ENCODE assay signal across 10 mouse cellular contexts in genomic region chr11:78121176-78121575, GRCm38 (mm10). TPM values are rescaled to one million over a fixed set of nuclear protein-coding genes. Genes with fewer than 3 reads are reported as not detected.
DNase-seq lines count a peak whose midpoint lies in the region; ATAC-seq lines count a peak whose summit lies in the region.
"Had no signal": no experiment of that assay in that cellular context is flagged by ENCODE, and none has a peak within 500 bp of the region (broad histone marks: within the 10 kb centered on the region; RNA-seq: fewer than 3 reads in every experiment).

No protein-coding gene starts in this region.

- H3K27ac ChIP-seq in midbrain, embryonic 14.5 days (replicated peaks; ENCODE audit: low read depth, low read length) = no peak overlapping the region
- no peak overlapping the region for H3K27ac ChIP-seq in midbrain, embryonic 10.5 days (replicated peaks)
- peak overlapping the region; percentile 36 for H3K27ac ChIP-seq in heart, embryonic 13.5 days (replicated peaks)
- H3K27ac ChIP-seq: intestine, embryonic 15.5 days had no signal

- no peak overlapping the region for H3K9ac ChIP-seq in midbrain, embryonic 14.5 days (replicated peaks; ENCODE audit: low read length)
- H3K9ac ChIP-seq in heart, embryonic 13.5 days = no peak overlapping the region
- H3K9ac ChIP-seq: intestine, embryonic 15.5 days had no signal

- no peak overlapping the region for H3K4me2 ChIP-seq in midbrain, embryonic 14.5 days (ENCODE audit: low read length)
- no peak overlapping the region for H3K4me2 ChIP-seq in heart, embryonic 13.5 days
- H3K4me2 ChIP-seq: intestine, embryonic 15.5 days had no signal

- WGBS in midbrain, embryonic 14.5 days = 24% methylated on average over 5 of the region's 5 CpGs
- WGBS in midbrain, embryonic 10.5 days = 87% methylated on average over 5 of the region's 5 CpGs
- WGBS in heart, embryonic 13.5 days = 59% methylated on average over 5 of the region's 5 CpGs

- no peak overlapping the region for H3K4me3 ChIP-seq in midbrain, embryonic 14.5 days (replicated peaks; ENCODE audit: low read depth, low read length)
- no peak overlapping the region for H3K4me3 ChIP-seq in midbrain, embryonic 10.5 days
- H3K4me3 ChIP-seq in heart, embryonic 13.5 days = no peak overlapping the region
- H3K4me3 ChIP-seq: intestine, embryonic 15.5 days had no signal

- peaks cover 28% of the 10 kb centered on the region for H3K4me1 ChIP-seq in midbrain, embryonic 14.5 days (ENCODE audit: control insufficient read depth, insufficient read depth, low read length)
- H3K4me1 ChIP-seq in midbrain, embryonic 10.5 days = peaks cover 19% of the 10 kb centered on the region
- peaks cover 72% of the 10 kb centered on the region for H3K4me1 ChIP-seq in heart, embryonic 13.5 days

- DNase-seq in cerebellum, adult 9-10 months = peak; percentile 57
- no peak for DNase-seq in cerebellum, adult 11 months
- DNase-seq in midbrain, embryonic 14.5 days = peak; percentile 61
- no peak for DNase-seq in midbrain, embryonic 10.5 days (ENCODE audit: low spot score)
- DNase-seq in lung, postnatal 36 days = peak; percentile 81
- DNase-seq in gastrocnemius, postnatal 25 days = no peak
- DNase-seq in left cerebral cortex, adult 8-10 months (ENCODE audit: low spot score in 2 of 2) = no peak
- DNase-seq: embryo, embryonic 11 days had no signal

- no peak for ATAC-seq in midbrain, embryonic 14.5 days (ENCODE audit: low FRiP score, low TSS enrichment)
- ATAC-seq in heart, embryonic 13.5 days (ENCODE audit: extremely low read depth, insufficient number of reproducible peaks, low FRiP score, low TSS enrichment) = no peak
- ATAC-seq: intestine, embryonic 15.5 days had no signal

- H3K27me3 ChIP-seq in midbrain, embryonic 14.5 days (ENCODE audit: control insufficient read depth, insufficient read depth, low read length) = no peaks in the 10 kb centered on the region
- no peaks in the 10 kb centered on the region for H3K27me3 ChIP-seq in midbrain, embryonic 10.5 days (ENCODE audit: low read depth, poor library complexity, severe bottlenecking)
- H3K27me3 ChIP-seq in heart, embryonic 13.5 days (replicated peaks) = no peaks in the 10 kb centered on the region
- H3K27me3 ChIP-seq: intestine, embryonic 15.5 days had no signal

- no peaks in the 10 kb centered on the region for H3K9me3 ChIP-seq in midbrain, embryonic 14.5 days (ENCODE audit: control insufficient read depth, low read length)
- H3K9me3 ChIP-seq in midbrain, embryonic 10.5 days (replicated peaks) = no peaks in the 10 kb centered on the region
- H3K9me3 ChIP-seq in heart, embryonic 13.5 days = no peaks in the 10 kb centered on the region
- H3K9me3 ChIP-seq: intestine, embryonic 15.5 days had no signal

- H3K36me3 ChIP-seq in midbrain, embryonic 14.5 days (ENCODE audit: control insufficient read depth, insufficient read depth, low read length) = no peaks in the 10 kb centered on the region
- H3K36me3 ChIP-seq in midbrain, embryonic 10.5 days = peaks cover 5% of the 10 kb centered on the region; the same call in 1 of the 2 replicates
- H3K36me3 ChIP-seq in heart, embryonic 13.5 days = no peaks in the 10 kb centered on the region
- H3K36me3 ChIP-seq: intestine, embryonic 15.5 days had no signal

RNA-seq across cellular contexts. Expression of gene Fam222b, which starts 26.7 kb away (rescaled TPM):
- polyA plus RNA-seq in midbrain, embryonic 14.5 days (2014; fragmentation: Nextera tagmentation; extraction: Ambion mirVana) = 29.3 and 30.4 TPM in 2 replicates
- 27.6 and 32.8 TPM in 2 replicates for polyA plus RNA-seq in midbrain, embryonic 10.5 days (2016; fragmentation: Nextera tagmentation; extraction: Ambion mirVana)
- polyA plus RNA-seq in heart, embryonic 13.5 days (2015; fragmentation: Nextera tagmentation; extraction: Ambion mirVana) = 16.5 and 17.7 TPM in 2 replicates
- total RNA-seq in gastrocnemius, postnatal 25 days (2021) = 1 to 10 TPM; 5.4 to 5.8 TPM
- 10 to 100 TPM; 24.6 to 27.7 (median 26.9) TPM for total RNA-seq in left cerebral cortex, adult 8-10 months (2022)

RNA-seq across cellular contexts. Expression of gene Eral1, which starts 41.0 kb away (rescaled TPM):
- 33.2 and 35.8 TPM in 2 replicates for polyA plus RNA-seq in midbrain, embryonic 14.5 days (2014; fragmentation: Nextera tagmentation; extraction: Ambion mirVana)
- polyA plus RNA-seq in midbrain, embryonic 10.5 days (2016; fragmentation: Nextera tagmentation; extraction: Ambion mirVana) = 39.3 and 39.7 TPM in 2 replicates
- 23.6 and 24.3 TPM in 2 replicates for polyA plus RNA-seq in heart, embryonic 13.5 days (2015; fragmentation: Nextera tagmentation; extraction: Ambion mirVana)
- total RNA-seq in gastrocnemius, postnatal 25 days (2021) = 10 to 100 TPM; 19.3 to 20.6 TPM
- 10 to 100 TPM; 17.3 to 20.1 (median 17.7) TPM for total RNA-seq in left cerebral cortex, adult 8-10 months (2022)

RNA-seq across cellular contexts. Expression of gene Traf4, which starts 44.2 kb away (rescaled TPM):
- 68.4 and 103 TPM in 2 replicates for polyA plus RNA-seq in midbrain, embryonic 14.5 days (2014; fragmentation: Nextera tagmentation; extraction: Ambion mirVana)
- polyA plus RNA-seq in midbrain, embryonic 10.5 days (2016; fragmentation: Nextera tagmentation; extraction: Ambion mirVana) = 96.3 and 109 TPM in 2 replicates
- 41.2 and 43.0 TPM in 2 replicates for polyA plus RNA-seq in heart, embryonic 13.5 days (2015; fragmentation: Nextera tagmentation; extraction: Ambion mirVana)
- total RNA-seq in gastrocnemius, postnatal 25 days (2021) = 1 to 10 TPM; 2.9 to 4.0 TPM
- total RNA-seq in left cerebral cortex, adult 8-10 months (2022) = 1 to 10 TPM; 5.9 to 9.4 (median 9.0) TPM

RNA-seq across cellular contexts. Expression of gene Nek8, which starts 55.3 kb away (rescaled TPM):
- 3.9 and 4.2 TPM in 2 replicates for polyA plus RNA-seq in midbrain, embryonic 14.5 days (2014; fragmentation: Nextera tagmentation; extraction: Ambion mirVana)
- polyA plus RNA-seq in midbrain, embryonic 10.5 days (2016; fragmentation: Nextera tagmentation; extraction: Ambion mirVana) = 10.7 and 11.1 TPM in 2 replicates
- 12.7 and 13.2 TPM in 2 replicates for polyA plus RNA-seq in heart, embryonic 13.5 days (2015; fragmentation: Nextera tagmentation; extraction: Ambion mirVana)
- total RNA-seq in gastrocnemius, postnatal 25 days (2021) = 1 to 10 TPM in 1 of 2 experiments, under 1 TPM in 1; 0.99 to 1.2 TPM
- 1 to 10 TPM; 2.0 to 4.3 (median 2.8) TPM for total RNA-seq in left cerebral cortex, adult 8-10 months (2022)

RNA-seq across cellular contexts. Expression of gene Tlcd1, which starts 55.3 kb away (rescaled TPM):
- 6.4 and 6.9 TPM in 2 replicates for polyA plus RNA-seq in midbrain, embryonic 14.5 days (2014; fragmentation: Nextera tagmentation; extraction: Ambion mirVana)
- 8.8 and 11.1 TPM in 2 replicates for polyA plus RNA-seq in midbrain, embryonic 10.5 days (2016; fragmentation: Nextera tagmentation; extraction: Ambion mirVana)
- 14.3 and 14.7 TPM in 2 replicates for polyA plus RNA-seq in heart, embryonic 13.5 days (2015; fragmentation: Nextera tagmentation; extraction: Ambion mirVana)
- 1 to 10 TPM; 1.9 to 2.4 TPM for total RNA-seq in gastrocnemius, postnatal 25 days (2021)
- total RNA-seq in left cerebral cortex, adult 8-10 months (2022) = 10 to 100 TPM; 24.8 to 34.9 (median 28.4) TPM

Comparison
In these comparisons a context has a peak if more than half of its experiments do, and no peak if none do; other contexts are left out.
1. DNase-seq: peak in cerebellum, adult 9-10 months (single experiment), midbrain, embryonic 14.5 days (single experiment) and lung, postnatal 36 days (single experiment); none in cerebellum, adult 11 months (single experiment), midbrain, embryonic 10.5 days (single experiment), gastrocnemius, postnatal 25 days (single experiment) and left cerebral cortex, adult 8-10 months (0 of 2).